Mouse (Mus musculus) hindbrain, embryonic 14.5 days (tissue): ENCODE measurements around the gene Asb11. TPM values are rescaled to one million over a fixed set of nuclear protein-coding genes. Genes with fewer than 3 reads are reported as not detected.

Source experiments
- ATAC-seq: fragments of 200-750 bp; cut with Nextera tagmentation; 2 replicates; pipeline ENCODE4 v1.8.0; 2017; ENCODE audit warnings: moderate number of reproducible peaks, mild to moderate bottlenecking, moderate TSS enrichment, moderate library complexity; ENCODE audit not compliant: low FRiP score
- DNase-seq: peaks from one replicate; pipeline ENCODE4 v3.0.0-alpha.2; 2015; ENCODE audit warnings: low spot score
- H3K27ac ChIP-seq: fragments of 300-500 bp; sonication (generic); 2 replicates; pipeline ENCODE4 v1.5.1; 2014; ENCODE audit warnings: mild to moderate bottlenecking, moderate library complexity
- H3K27me3 ChIP-seq: fragments of 300-500 bp; sonication (generic); 2 replicates; pipeline ENCODE4 v1.6.1; 2014; ENCODE audit warnings: mild to moderate bottlenecking, low read length, mixed read lengths; ENCODE audit not compliant: control insufficient read depth, insufficient read depth
- H3K36me3 ChIP-seq: fragments of 300-500 bp; sonication (generic); replicated peaks from 2 replicates; pipeline ENCODE4 v1.6.1; 2014; ENCODE audit not compliant: control insufficient read depth, insufficient read depth
- H3K4me1 ChIP-seq: fragments of 300-500 bp; sonication (generic); replicated peaks from 2 replicates; pipeline ENCODE4 v1.6.1; 2014; ENCODE audit warnings: antibody characterized with exemption, low read length, mixed read lengths; ENCODE audit not compliant: control insufficient read depth, insufficient read depth
- H3K4me2 ChIP-seq: fragments of 300-500 bp; sonication (generic); replicated peaks from 2 replicates; pipeline ENCODE4 v1.6.1; 2014; ENCODE audit warnings: mild to moderate bottlenecking, moderate library complexity
- H3K4me3 ChIP-seq: fragments of 300-500 bp; sonication (generic); replicated peaks from 2 replicates; pipeline ENCODE4 v1.5.1; 2014; ENCODE audit warnings: mild to moderate bottlenecking, low read length
- H3K9ac ChIP-seq: fragments of 300-500 bp; sonication (generic); 2 replicates; pipeline ENCODE4 v1.6.1; 2014
- H3K9me3 ChIP-seq: fragments of 300-500 bp; sonication (generic); 2 replicates; pipeline ENCODE4 v1.6.1; 2016; ENCODE audit warnings: low read length; ENCODE audit not compliant: control insufficient read depth
- WGBS: fragments of 180-500 bp; shearing (Covaris S2); extraction: QIAGEN DNeasy Blood & Tissue Kit; methylation state at CpG from one replicate; pipeline ENCODE4 v1.1.7; 2014; 5-methylcytosine and 5-hydroxymethylcytosine counted together
- polyA plus RNA-seq: library from polyadenylated mRNA; unstranded; fragments of >200 nt; fragmentation: Nextera tagmentation; extraction: Ambion mirVana; gene quantifications from 2 replicates; pipeline ENCODE4 v1.2.1, GENCODE M21; 2014

The Asb11 gene
- polyA plus RNA-seq, 1 experiment from 2014 or later = not detected

DNA sequence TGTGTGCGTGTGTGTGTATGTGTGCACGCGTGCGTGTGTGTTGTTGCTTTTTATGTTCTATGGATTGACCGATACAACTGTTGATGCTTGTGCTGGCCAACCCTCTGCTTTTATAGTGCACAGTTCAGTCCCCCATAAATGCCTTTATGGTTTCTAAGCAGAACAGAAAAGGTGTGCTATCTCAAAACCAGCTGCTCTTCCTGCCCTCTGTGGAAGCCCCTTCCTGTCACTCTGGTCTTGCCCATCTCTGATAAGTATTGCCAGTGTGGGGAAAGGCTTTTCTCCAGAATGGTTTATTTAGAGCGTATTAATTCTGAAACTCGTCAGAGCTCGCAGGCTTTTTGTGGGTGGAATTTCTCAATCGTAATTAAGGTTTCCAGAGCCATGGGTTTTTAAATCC, 4.1 kb upstream of the Asb11 start:
- DNase-seq (no peak), ATAC-seq (no peak)
- Histone ChIP-seq H3K27ac (no peak overlapping the region), H3K9me3 (no peaks in the 10 kb centered on the region), H3K4me2 (no peak overlapping the region), H3K4me1 (no peaks in the 10 kb centered on the region), H3K9ac (no peak overlapping the region), H3K27me3 (0 out of 2 replicates have a peak, but pooled peaks cover 4% of the 10 kb centered on the region), H3K4me3 (no peak overlapping the region), H3K36me3 (0 out of 2 replicates have a peak, but pooled peaks cover 4% of the 10 kb centered on the region)
- WGBS = 95% methylated on average over 9 of the region's 9 CpGs

DNA sequence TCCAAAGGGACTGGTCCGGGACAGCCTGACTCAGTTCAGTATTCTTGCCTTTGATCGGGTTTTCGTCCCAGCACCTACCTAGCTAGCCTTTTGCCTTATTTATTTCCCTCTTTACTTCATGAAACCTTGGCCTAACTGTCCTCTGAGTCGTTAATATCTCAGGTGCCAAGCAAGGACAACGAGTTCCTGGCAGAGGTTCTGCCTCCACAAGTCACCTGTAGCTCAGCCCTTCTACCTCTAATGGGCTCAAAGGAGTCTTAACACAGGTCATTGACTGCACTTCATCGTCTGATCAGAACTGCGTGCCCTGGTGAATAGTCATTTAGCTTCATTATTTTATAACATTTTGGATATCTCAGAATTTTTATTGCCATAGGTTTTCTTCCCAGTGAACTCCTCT, 2.7 kb downstream of the Asb11 start:
- H3K36me3 ChIP-seq = no peaks in the 10 kb centered on the region

DNA sequence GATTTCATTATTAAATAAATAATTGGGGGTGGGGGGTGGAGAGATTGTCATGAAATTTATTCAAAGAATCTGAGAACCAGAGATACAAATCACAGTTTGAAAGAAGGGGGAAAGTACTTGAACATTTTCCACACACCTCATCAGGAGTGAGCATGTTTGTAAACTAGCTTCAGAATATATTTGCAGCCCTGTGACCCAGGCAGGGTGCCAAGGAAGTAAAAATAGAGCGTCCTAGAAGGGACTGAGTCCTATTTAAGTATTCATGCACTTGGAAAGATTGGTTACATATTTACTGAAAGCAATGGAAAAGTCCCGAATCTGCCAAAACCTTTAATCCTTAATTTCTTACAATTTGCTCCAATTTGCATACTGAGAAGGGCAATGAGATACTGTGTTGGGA, 3.3 kb downstream of the Asb11 start:
- Histone ChIP-seq H3K4me3 (no peak overlapping the region), H3K9me3 (no peaks in the 10 kb centered on the region), H3K36me3 (no peaks in the 10 kb centered on the region), H3K4me1 (no peaks in the 10 kb centered on the region), H3K9ac (no peak overlapping the region), H3K27me3 (0 out of 2 replicates have a peak, but pooled peaks cover 9% of the 10 kb centered on the region), H3K4me2 (no peak overlapping the region), H3K27ac (no peak overlapping the region)
- no peak for ATAC-seq
- 67% methylated on average over 2 of the region's 2 CpGs for WGBS
- no peak for DNase-seq

More for the DNA sequence above, 2.7 kb downstream of the Asb11 start:
- no peak overlapping the region for H3K9ac ChIP-seq
- H3K9me3 ChIP-seq = no peaks in the 10 kb centered on the region
- H3K4me3 ChIP-seq = no peak overlapping the region
- 84% methylated on average over 7 of the region's 7 CpGs for WGBS
- H3K4me1 ChIP-seq = no peaks in the 10 kb centered on the region
- no peak overlapping the region for H3K4me2 ChIP-seq
- no peak for DNase-seq
- ATAC-seq = no peak
- H3K27ac ChIP-seq = no peak overlapping the region
- H3K27me3 ChIP-seq = 0 out of 2 replicates have a peak, but pooled peaks cover 9% of the 10 kb centered on the region

DNA sequence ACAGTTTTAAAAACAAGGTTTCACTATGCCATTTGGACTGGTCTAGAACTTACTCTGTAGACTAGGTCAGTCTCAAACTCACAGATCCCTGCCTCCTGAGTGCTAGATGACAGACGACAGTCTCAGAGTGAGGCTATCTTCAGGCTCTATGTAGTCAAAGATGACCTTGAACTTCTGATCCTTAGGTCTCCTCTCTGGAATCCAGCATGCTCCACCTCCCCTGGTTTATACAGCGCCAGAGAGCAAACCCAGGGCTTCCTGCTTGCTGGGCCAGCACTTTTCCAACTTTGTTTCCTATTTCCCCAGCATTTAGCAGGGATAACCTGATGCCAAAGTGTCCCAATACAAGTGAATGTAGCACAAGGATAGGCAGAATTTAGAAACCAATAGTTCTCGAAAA, 3.9 kb downstream of the Asb11 start:
- no peak for ATAC-seq
- Histone ChIP-seq H3K9me3 (no peaks in the 10 kb centered on the region), H3K27ac (no peak overlapping the region), H3K4me1 (no peaks in the 10 kb centered on the region), H3K4me2 (no peak overlapping the region), H3K27me3 (0 out of 2 replicates have a peak, but pooled peaks cover 9% of the 10 kb centered on the region), H3K36me3 (no peaks in the 10 kb centered on the region), H3K9ac (no peak overlapping the region), H3K4me3 (no peak overlapping the region)
- no peak for DNase-seq
- 80% methylated on average over 3 of the region's 3 CpGs for WGBS

DNA sequence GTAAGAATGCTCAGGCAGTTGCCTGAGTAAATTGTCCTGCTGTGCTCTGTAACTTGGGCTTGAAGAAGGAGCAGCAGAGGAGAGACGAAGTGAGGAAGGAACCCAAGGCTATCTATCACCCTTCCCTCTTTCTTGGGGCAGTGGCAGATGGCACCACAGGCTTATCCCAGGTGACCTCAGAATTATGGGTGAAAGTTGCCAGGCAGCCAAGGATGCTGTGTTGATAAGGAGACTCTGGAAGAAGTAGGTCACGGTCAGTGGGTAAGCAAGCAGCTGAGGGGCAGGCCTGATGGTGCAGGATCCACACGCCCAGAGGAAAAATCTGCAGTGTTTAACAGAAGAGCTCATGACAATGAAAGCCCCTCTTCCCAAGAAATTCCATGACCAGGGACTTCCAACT, 4.5 kb downstream of the Asb11 start:
- WGBS = 84% methylated on average over 3 of the region's 3 CpGs
- 0 out of 2 replicates have a peak, but pooled peaks cover 9% of the 10 kb centered on the region for H3K27me3 ChIP-seq
- ATAC-seq = no peak

DNA sequence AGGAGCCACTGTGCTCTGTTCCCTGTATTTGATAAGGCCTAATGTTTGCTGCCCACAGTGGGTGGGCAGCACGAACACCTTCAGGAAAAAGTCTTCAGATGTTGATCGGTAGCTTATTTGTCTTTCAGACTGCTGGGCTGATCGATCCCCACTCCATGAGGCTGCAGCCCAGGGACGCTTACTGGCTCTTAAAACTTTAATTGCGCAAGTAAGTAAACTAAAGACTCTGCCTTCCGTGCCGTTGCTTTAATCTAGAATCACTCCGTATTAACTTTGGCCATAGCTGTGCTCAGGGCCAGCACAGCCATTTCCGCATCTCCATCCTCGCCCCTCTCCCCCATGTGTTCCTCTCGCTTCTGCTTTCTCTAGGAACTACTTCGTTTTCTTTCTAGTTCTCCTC, 8.8 kb downstream of the Asb11 start:
- H3K27ac ChIP-seq = no peak overlapping the region
- H3K27me3 ChIP-seq = no peaks in the 10 kb centered on the region
- H3K9ac ChIP-seq = no peak overlapping the region
- WGBS = 93% methylated on average over 12 of the region's 12 CpGs
- DNase-seq = no peak
- H3K9me3 ChIP-seq = no peaks in the 10 kb centered on the region
- H3K4me2 ChIP-seq = no peak overlapping the region
- no peaks in the 10 kb centered on the region for H3K4me1 ChIP-seq
- no peak overlapping the region for H3K4me3 ChIP-seq
- H3K36me3 ChIP-seq = no peaks in the 10 kb centered on the region
- no peak for ATAC-seq

More for the DNA sequence above, 4.5 kb downstream of the Asb11 start:
- Histone ChIP-seq H3K4me1 (no peaks in the 10 kb centered on the region), H3K36me3 (no peaks in the 10 kb centered on the region), H3K4me3 (no peak overlapping the region), H3K9ac (no peak overlapping the region), H3K4me2 (no peak overlapping the region), H3K27ac (no peak overlapping the region), H3K9me3 (no peaks in the 10 kb centered on the region)
- no peak for DNase-seq

DNA sequence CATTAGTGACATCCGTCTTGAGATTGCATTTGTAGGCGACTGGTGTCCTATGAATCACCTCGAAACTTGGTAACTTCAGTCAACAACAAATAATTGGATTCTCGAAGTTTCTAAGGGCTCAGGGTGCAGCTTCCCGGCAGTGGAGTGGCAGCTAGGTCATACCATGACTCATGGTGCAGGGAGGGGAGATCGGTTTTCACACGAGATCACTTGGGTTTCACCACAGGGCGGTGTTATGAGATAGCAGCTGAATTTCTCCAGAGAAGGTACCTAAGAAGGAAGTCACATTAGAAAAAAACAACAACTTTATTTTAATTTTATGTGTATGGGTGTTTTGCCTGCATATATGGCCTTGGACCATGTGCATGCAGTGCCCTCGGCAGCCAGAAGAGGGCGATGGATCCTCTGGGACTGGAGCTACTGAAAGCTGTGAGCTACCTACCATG, 9.3 kb downstream of the Asb11 start:
- WGBS = 84% methylated on average over 10 of the region's 10 CpGs
- Histone ChIP-seq H3K4me1 (no peaks in the 10 kb centered on the region), H3K9me3 (no peaks in the 10 kb centered on the region), H3K27me3 (no peaks in the 10 kb centered on the region), H3K36me3 (no peaks in the 10 kb centered on the region), H3K4me2 (no peak overlapping the region), H3K27ac (no peak overlapping the region), H3K9ac (no peak overlapping the region), H3K4me3 (no peak overlapping the region)
- ATAC-seq = no peak
- no peak for DNase-seq

DNA sequence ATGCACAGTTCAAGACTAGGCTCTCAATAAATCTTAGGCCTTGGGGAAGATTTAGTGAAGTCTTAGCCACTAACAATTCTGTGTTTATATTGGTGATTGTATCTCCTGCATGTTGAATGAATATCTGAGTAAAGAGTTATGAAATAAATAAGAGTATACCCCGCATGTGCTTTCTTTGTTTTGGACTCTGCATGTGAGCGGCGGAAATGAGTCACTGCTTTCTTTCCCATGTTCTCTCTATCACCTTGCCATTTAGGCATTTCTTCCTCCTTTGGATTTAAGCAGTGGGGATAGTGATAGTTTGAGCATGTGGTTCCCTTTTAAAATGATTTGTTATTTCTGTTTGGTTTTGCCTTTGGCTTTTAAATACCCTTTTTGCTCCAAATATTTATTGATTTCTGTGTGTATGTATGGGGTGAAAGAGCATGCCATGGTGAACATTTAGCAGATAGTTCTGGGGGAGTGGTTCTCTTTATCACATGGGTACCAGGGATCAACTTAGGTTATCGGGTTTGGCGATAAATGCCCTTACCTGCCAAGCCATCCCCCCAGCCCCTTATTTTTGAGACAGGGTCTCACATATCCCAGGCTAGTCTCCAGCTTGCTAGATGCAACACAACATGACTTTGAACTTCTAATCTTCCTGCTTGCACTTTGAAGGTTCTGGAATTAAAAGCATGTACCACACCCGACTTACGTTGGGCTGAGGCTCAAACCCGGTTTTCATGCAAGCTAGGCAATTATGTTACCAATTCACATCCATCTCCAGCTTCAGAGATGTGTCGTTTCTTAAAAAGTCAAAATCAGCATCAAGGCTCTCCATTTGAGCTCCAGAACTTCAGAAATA, 10.3 kb downstream of the Asb11 start:
- no peak overlapping the region for H3K27ac ChIP-seq
- H3K27me3 ChIP-seq = no peaks in the 10 kb centered on the region
- H3K9me3 ChIP-seq = no peaks in the 10 kb centered on the region
- H3K4me1 ChIP-seq = no peaks in the 10 kb centered on the region
- no peak overlapping the region for H3K4me2 ChIP-seq
- no peak for ATAC-seq
- DNase-seq = no peak
- WGBS = 87% methylated on average over 9 of the region's 9 CpGs
- no peak overlapping the region for H3K9ac ChIP-seq
- no peaks in the 10 kb centered on the region for H3K36me3 ChIP-seq
- H3K4me3 ChIP-seq = no peak overlapping the region

DNA sequence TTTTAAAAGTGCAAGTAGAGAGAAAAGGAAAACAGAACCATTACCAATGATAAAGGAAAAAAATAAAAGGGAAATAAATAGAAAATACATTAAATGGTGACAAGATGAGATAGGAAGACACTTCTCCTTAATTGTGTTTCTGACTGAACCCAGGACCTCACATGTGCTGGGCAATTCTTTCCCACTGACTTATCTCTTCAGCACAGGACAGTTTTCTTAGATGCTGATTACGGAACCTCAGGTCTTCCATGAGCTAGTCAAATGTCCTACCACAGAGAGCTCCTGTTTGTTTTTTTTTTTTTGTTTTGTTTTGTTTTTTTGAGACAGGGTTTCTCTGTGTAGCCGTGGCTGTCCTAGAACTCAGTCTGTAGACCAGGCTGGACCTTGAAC, 10.9 kb downstream of the Asb11 start:
- 83% methylated on average over 2 of the region's 2 CpGs for WGBS
- no peaks in the 10 kb centered on the region for H3K36me3 ChIP-seq
- H3K27ac ChIP-seq = no peak overlapping the region
- no peaks in the 10 kb centered on the region for H3K9me3 ChIP-seq
- no peaks in the 10 kb centered on the region for H3K27me3 ChIP-seq
- no peak overlapping the region for H3K4me2 ChIP-seq
- H3K4me3 ChIP-seq = no peak overlapping the region
- H3K4me1 ChIP-seq = no peaks in the 10 kb centered on the region
- ATAC-seq (no peak), DNase-seq (no peak)
- H3K9ac ChIP-seq = no peak overlapping the region
